Mouse (Mus musculus) heart, adult 8-10 months (tissue): ENCODE measurements around the gene Lrcol1. TPM values are rescaled to one million over a fixed set of nuclear protein-coding genes. Genes with fewer than 3 reads are reported as not detected.

Experiments used
- DNase-seq: peaks from one replicate; pipeline ENCODE4 v3.0.0; 2022; ENCODE audit warnings: low spot score
- total RNA-seq, 4 experiments: library from RNA; stranded (reverse); gene quantifications; 2 replicates each; pipeline ENCODE4 v1.2.4; 2022

Gene Lrcol1
- total RNA-seq, 4 experiments from 2014 or later: not detected

DNA sequence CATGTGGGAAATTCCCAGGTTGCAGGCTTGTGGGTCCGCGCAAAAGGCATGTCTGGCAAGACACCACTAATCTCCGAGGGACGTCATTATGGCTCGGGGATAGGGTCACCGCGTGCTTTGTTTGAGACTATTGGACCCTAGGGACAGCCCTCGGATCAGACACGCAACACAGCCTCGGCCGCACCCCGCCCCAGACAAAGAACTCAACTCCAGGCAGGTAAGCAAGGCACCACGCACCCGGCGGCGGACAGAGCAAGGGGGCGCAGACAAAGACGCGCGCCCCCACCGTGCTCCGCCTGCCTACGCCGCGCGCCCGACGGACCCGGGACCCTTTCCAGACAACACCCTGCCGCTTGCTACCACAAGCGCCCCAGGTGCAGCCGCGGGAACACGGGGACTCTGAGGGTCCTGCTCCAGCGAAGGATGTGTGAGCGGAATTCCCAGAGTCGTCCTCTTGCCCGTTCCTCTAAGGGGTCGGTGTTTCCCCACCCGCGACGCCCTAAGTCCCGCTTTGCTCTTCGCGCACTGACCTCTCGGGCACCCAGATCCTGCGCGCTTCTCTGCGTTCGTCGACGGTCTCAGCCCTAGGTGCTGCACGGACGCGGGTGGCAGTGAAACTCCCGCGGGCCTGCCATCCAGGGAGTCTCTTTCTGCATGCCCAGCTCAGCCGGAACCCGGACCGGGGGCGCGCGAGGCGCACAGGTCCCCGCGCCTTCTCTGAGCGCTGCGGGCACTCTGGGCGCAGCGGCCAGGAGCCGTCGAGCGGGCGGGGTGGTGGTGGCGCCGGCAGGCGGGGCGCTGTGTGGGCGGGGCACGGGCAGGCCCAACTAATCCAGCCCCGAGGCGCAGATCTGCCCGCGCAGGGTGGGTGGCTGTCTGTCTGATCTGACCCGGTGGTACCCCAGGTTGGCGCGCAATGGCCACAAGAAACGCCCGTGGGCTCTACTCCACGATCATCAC, 42.1 kb downstream of the Lrcol1 start:
- DNase-seq: no peak

- DNase-seq: no peak
These were observed 42.8 kb downstream of the Lrcol1 start for GRCm38 (mm10) chr5:110387332-110387731.

- DNase-seq: no peak
These were observed 46.1 kb downstream of the Lrcol1 start for GRCm38 (mm10) chr5:110390631-110391030.

GRCm38 (mm10) chr5:110392727-110393126, 48.2 kb downstream of the Lrcol1 start:
- DNase-seq: no peak

GRCm38 (mm10) chr5:110395006-110395661, 50.6 kb downstream of the Lrcol1 start:
- no peak for DNase-seq

GRCm38 (mm10) chr5:110401101-110401500, 56.6 kb downstream of the Lrcol1 start:
- no peak for DNase-seq

DNA sequence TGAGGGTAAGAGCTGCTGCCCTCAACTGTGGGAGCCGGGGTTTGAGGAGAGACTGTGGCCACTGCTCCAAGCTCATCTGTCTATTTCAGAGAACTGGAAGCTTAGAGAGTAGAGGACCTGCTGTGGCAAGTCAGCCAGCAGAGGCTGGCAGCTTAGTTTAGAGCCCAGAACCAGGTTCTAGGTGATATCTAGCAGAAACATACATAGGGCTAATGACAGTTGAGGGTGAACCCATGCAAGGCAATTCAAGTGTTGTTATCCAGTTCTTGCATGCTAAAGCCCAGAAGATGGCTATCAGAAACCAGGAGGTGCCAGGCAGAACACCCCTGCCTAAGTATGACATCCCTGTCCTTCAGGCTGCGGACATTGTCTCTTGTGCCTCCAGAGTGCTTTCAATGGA, 58.0 kb downstream of the Lrcol1 start:
- DNase-seq: no peak

DNA sequence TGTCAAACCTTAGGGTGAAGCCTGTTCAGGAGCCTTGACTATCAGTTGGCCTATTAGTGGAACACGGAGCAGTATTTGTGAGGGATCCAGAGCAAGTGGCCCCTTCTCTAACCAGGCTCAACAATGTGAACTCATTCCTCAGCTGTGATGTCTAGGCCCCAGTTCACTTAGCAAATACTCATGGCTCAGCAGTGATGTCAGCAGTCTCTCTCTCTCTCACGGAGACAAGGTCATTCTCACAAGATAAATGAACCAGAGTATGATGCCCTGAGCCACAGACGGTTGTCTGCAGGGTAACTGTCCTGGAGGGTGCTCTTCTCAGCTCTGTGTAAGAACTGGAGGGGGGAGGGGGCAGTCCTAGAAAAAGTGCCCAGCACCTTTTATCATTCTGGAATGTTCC, 59.4 kb downstream of the Lrcol1 start:
- no peak for DNase-seq

Other genes with a start within 250 kb of the Lrcol1 start
- under 1 TPM in 1 of 4 experiments, not detected in 3; 0.09 TPM for gene Plcxd1, start 244.8 kb upstream of the Lrcol1 start, total RNA-seq
- gene Gtpbp6, start 236.5 kb upstream of the Lrcol1 start, total RNA-seq: 10 to 100 TPM; 23.8 to 31.2 (median 29.1) TPM
- gene Zfp605, start 234.6 kb upstream of the Lrcol1 start, total RNA-seq: 1 to 10 TPM; 2.8 to 3.7 (median 3.3) TPM
- 10 to 100 TPM; 11.4 to 13.4 (median 11.9) TPM for gene Chfr, start 208.9 kb upstream of the Lrcol1 start, total RNA-seq
- gene Golga3, start 168.0 kb upstream of the Lrcol1 start, total RNA-seq: 10 to 100 TPM; 51.0 to 56.3 (median 55.1) TPM
- gene Ankle2, start 113.7 kb upstream of the Lrcol1 start, total RNA-seq: 10 to 100 TPM; 25.2 to 33.7 (median 30.0) TPM
- 10 to 100 TPM; 32.3 to 37.4 (median 35.5) TPM for gene Pgam5, start 74.8 kb upstream of the Lrcol1 start, total RNA-seq
- gene Pxmp2, start 58.5 kb upstream of the Lrcol1 start, total RNA-seq: 100 to 1,000 TPM; 115 to 141 (median 124) TPM
- 1 to 10 TPM; 1.1 to 3.5 (median 2.5) TPM for gene Pole, start 58.4 kb upstream of the Lrcol1 start, total RNA-seq
- not detected for gene P2rx2, start 1.5 kb upstream of the Lrcol1 start, total RNA-seq
- gene Fbrsl1, start 103.8 kb downstream of the Lrcol1 start, total RNA-seq: 10 to 100 TPM; 44.1 to 53.9 (median 46.1) TPM
- gene Galnt9, start 199.6 kb downstream of the Lrcol1 start, total RNA-seq: not detected